Mouse (Mus musculus) intestine, postnatal 0 days (tissue): ENCODE measurements around the gene Chkb. TPM values are rescaled to one million over a fixed set of nuclear protein-coding genes. Genes with fewer than 3 reads are reported as not detected.
A peak's percentile ranks its signal among the peaks of the same experiment; 100 is the strongest.

Experiments
- ATAC-seq: fragments of 200-750 bp; cut with Nextera tagmentation; 2 replicates; pipeline ENCODE4 v1.8.0; 2017; ENCODE audit warnings: mild to moderate bottlenecking, moderate TSS enrichment, moderate library complexity
- H3K27ac ChIP-seq: fragments of 300-500 bp; sonication (generic); 2 replicates; pipeline ENCODE4 v1.5.1; 2014; ENCODE audit warnings: mild to moderate bottlenecking, low read depth, low read length, moderate library complexity
- H3K27me3 ChIP-seq: fragments of 300-500 bp; sonication (generic); replicated peaks from 2 replicates; pipeline ENCODE4 v1.6.1; 2014; ENCODE audit warnings: low read length, mixed read lengths; ENCODE audit not compliant: control insufficient read depth, insufficient read depth
- H3K36me3 ChIP-seq: fragments of 300-500 bp; sonication (generic); 2 replicates; pipeline ENCODE4 v1.6.1; 2014; ENCODE audit warnings: mild to moderate bottlenecking, moderate library complexity; ENCODE audit not compliant: control insufficient read depth, insufficient read depth
- H3K4me1 ChIP-seq: fragments of 300-500 bp; sonication (generic); replicated peaks from 2 replicates; pipeline ENCODE4 v1.6.1; 2014; ENCODE audit warnings: antibody characterized with exemption, low read length, mixed read lengths; ENCODE audit not compliant: control insufficient read depth, insufficient read depth
- H3K4me2 ChIP-seq: fragments of 300-500 bp; sonication (generic); replicated peaks from 2 replicates; pipeline ENCODE4 v1.6.1; 2014; ENCODE audit warnings: low read depth, mild to moderate bottlenecking, moderate library complexity
- H3K4me3 ChIP-seq: fragments of 300-500 bp; sonication (generic); 2 replicates; pipeline ENCODE4 v1.5.1; 2014; ENCODE audit warnings: low read depth, low read length
- H3K9ac ChIP-seq: fragments of 300-500 bp; sonication (generic); 2 replicates; pipeline ENCODE4 v1.6.1; 2014; ENCODE audit warnings: mild to moderate bottlenecking, low read depth, low read length
- H3K9me3 ChIP-seq: fragments of 300-500 bp; sonication (generic); 2 replicates; pipeline ENCODE4 v1.6.1; 2016; ENCODE audit warnings: mixed run types; ENCODE audit not compliant: control insufficient read depth
- CTCF ChIP-seq: sonication (generic); IDR thresholded peaks from 2 replicates; pipeline ENCODE4 v1.5.1; 2016; ENCODE audit warnings: low read depth, mild to moderate bottlenecking, control low read depth, antibody characterized with exemption, moderate library complexity
- WGBS: fragments of 180-500 bp; shearing (Covaris S2); extraction: QIAGEN DNeasy Blood & Tissue Kit; methylation state at CpG from one replicate; pipeline ENCODE4 v1.1.7; 2014; 5-methylcytosine and 5-hydroxymethylcytosine counted together
- polyA plus RNA-seq: library from polyadenylated mRNA; unstranded; fragments of >200 nt; fragmentation: Nextera tagmentation; extraction: Ambion mirVana; gene quantifications from 2 replicates; pipeline ENCODE4 v1.2.1, GENCODE M21; 2015

Chkb gene
- polyA plus RNA-seq, 1 experiment from 2014 or later: 85.8 TPM

DNA sequence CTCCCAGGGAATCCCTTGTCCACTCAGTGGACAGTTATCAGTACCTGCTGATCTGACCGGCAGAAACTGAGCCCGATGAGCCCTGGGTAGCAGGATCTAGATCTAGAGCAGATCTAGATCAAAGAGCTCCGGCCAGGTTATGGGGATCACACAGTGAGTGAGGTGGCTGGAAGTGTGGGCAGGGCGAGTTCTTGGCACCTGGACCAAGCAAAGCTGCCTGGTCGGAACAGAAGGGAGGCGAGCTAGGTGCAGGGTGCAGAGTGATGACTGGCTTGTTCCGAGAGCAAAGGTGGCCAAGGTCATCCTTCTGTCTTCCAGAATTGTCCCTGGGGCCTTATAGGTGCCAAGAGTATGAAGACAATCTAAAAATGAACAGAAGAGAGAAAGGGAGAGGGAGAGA is 30.1 kb upstream of the Chkb start:
- TF ChIP-seq CTCF: no peak
- H3K4me3 ChIP-seq: no peak overlapping the region
- peaks cover 4% of the 10 kb centered on the region; the same call in 1 of the 2 replicates for H3K27me3 ChIP-seq
- H3K4me2 ChIP-seq: no peak overlapping the region
- WGBS: 80% methylated on average over 7 of the region's 7 CpGs
- no peak for ATAC-seq
- H3K36me3 ChIP-seq: no peaks in the 10 kb centered on the region
- no peak overlapping the region for H3K9ac ChIP-seq
- H3K4me1 ChIP-seq: no peaks in the 10 kb centered on the region
- no peak overlapping the region for H3K27ac ChIP-seq
- H3K9me3 ChIP-seq: no peaks in the 10 kb centered on the region

GRCm38 (mm10) chr15:89458942-89459341 is 29.2 kb upstream of the Chkb start:
- Histone ChIP-seq H3K36me3 (no peaks in the 10 kb centered on the region), H3K9me3 (no peaks in the 10 kb centered on the region), H3K4me2 (no peak overlapping the region), H3K4me3 (no peak overlapping the region), H3K27ac (no peak overlapping the region), H3K9ac (no peak overlapping the region), H3K27me3 (peaks cover 13% of the 10 kb centered on the region), H3K4me1 (no peaks in the 10 kb centered on the region)
- TF ChIP-seq CTCF: no peak
- 90% methylated on average over 15 of the region's 15 CpGs for WGBS
- ATAC-seq: no peak

DNA sequence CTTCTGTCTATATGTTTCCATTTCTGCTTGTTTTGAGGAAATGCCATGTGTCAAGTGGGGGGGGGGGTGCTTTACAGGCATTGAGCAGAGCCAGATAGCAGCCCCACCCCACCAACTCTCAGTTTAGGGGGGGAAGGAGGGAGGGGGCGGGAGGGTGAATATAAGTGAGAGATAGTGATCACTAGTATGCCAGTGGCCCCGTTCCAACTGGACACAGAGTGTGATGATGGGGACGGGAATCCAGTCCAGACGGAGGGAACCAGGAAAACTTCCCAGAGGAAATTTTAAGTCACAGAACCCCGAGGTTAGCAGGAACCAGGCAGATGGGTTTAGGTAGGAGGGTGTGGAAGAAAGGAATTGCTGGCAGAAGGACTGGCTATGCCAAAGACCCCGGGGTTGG is 25.9 kb upstream of the Chkb start:
- no peak for ATAC-seq
- 63% methylated on average over 6 of the region's 6 CpGs for WGBS
- no peaks in the 10 kb centered on the region for H3K9me3 ChIP-seq
- no peaks in the 10 kb centered on the region for H3K4me1 ChIP-seq
- no peak overlapping the region for H3K4me3 ChIP-seq
- no peaks in the 10 kb centered on the region for H3K36me3 ChIP-seq
- H3K27me3 ChIP-seq: peaks cover 28% of the 10 kb centered on the region
- H3K27ac ChIP-seq: no peak overlapping the region
- no peak overlapping the region for H3K9ac ChIP-seq
- no peak for TF ChIP-seq CTCF
- no peak overlapping the region for H3K4me2 ChIP-seq

DNA sequence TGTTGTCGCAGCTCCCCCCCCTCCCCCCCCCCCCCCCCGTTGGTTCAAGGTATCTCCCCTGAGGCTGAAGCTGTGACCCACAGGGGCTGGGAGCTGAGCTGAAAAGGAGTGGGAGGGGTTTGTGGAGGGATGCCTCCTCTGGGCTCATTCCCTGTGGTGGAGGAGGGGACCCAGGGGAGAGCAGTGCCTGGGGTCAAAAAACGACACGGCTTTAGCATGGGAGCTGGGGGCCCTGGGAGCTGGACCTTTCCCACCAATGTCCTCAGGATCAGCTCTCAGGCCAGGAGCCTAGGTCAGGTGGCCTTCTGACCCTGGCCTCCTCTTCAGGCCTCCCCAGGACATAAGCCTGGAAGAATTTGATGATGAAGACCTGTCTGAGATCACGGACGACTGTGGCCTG is 25.1 kb upstream of the Chkb start:
- ATAC-seq: no peak
- TF ChIP-seq CTCF: no peak
- H3K36me3 ChIP-seq: no peaks in the 10 kb centered on the region
- H3K9ac ChIP-seq: no peak overlapping the region
- no peak overlapping the region for H3K27ac ChIP-seq
- H3K9me3 ChIP-seq: no peaks in the 10 kb centered on the region
- WGBS: 48% methylated on average over 4 of the region's 6 CpGs
- peaks cover 28% of the 10 kb centered on the region for H3K27me3 ChIP-seq
- no peak overlapping the region for H3K4me2 ChIP-seq
- H3K4me1 ChIP-seq: no peaks in the 10 kb centered on the region
- H3K4me3 ChIP-seq: no peak overlapping the region

GRCm38 (mm10) chr15:89453865-89454478 is 24.3 kb upstream of the Chkb start, which contains the start of gene Mapk8ip2:
TSS of gene Mapk8ip2 (plus strand) at chr15:89453913.
- Histone ChIP-seq H3K4me2 (peak within 1 kb of the TSS; percentile 69), H3K27me3 (peaks cover 28% of the 10 kb centered on the region), H3K9ac (no peak within 1 kb of the TSS), H3K36me3 (no peaks in the 10 kb centered on the region), H3K9me3 (no peaks in the 10 kb centered on the region), H3K4me1 (no peaks in the 10 kb centered on the region), H3K4me3 (peak within 1 kb of the TSS; percentile 39), H3K27ac (no peak within 1 kb of the TSS)
- no peak for TF ChIP-seq CTCF
- WGBS: under 1% methylated on average over 50 of the region's 53 CpGs
- ATAC-seq: no peak

DNA sequence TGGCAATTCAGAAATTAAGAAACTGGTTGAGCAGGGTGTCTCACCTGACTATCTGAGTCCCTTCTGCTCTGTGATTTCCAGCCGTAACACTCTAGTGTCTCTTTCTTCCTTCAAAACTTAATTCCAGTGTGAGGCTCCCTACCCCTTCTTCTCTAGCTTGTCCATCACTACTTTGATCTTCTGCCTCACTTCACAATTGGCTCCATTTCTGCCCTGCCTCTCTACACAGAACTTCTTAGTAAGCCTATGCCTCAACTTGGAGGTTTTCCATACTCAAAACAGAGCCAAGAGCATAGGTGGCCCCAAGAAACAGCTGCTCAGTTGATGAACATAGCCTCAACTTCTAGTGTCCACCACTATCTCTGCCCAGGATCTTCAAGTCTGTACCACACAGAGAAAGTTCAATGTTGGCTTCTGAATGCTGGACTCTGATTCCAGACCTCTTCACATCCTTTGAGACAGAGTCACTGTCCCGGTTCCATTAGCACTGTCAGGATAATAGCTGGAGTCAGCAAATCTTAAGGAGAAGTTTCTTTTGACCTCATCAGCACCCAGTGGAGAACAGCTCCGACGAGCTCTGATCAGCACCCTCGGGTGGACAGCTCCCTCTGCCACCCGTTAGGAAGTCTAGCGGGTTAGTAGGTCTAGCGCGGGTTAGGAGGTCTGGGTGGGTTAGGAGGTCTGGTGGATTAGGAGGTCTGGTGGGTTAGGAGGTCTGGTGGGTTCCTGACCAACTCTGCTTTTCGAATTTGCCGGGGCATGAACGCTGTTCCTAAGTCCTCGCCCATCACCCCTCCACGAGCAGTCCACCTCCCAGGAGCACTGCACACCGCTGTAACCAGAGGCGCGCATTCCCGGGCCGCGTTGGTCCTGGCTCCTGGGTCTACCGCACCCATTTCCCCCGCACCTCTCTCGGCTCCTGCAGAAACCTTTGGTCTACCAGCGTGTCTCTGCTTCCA is 23.5 kb upstream of the Chkb start:
- peaks cover 28% of the 10 kb centered on the region for H3K27me3 ChIP-seq
- 6% methylated on average over 16 of the region's 24 CpGs for WGBS
- no peak overlapping the region for H3K27ac ChIP-seq
- no peak overlapping the region for H3K9ac ChIP-seq
- H3K4me3 ChIP-seq: peak overlapping the region; percentile 39; the same call in 1 of the 2 replicates
- H3K4me1 ChIP-seq: no peaks in the 10 kb centered on the region
- ATAC-seq: peak; percentile 63; the same call in 1 of the 2 replicates
- H3K4me2 ChIP-seq: peak overlapping the region; percentile 69
- no peaks in the 10 kb centered on the region for H3K36me3 ChIP-seq
- H3K9me3 ChIP-seq: no peaks in the 10 kb centered on the region
- TF ChIP-seq CTCF: no peak
